Mouse (Mus musculus): ENCODE results near the gene Polr2a. TPM values are rescaled to one million over a fixed set of nuclear protein-coding genes. Genes with fewer than 3 reads are reported as not detected.
"Not testable (repeated sequence)": the region's sequence is repeated elsewhere in the genome, so short reads cannot be mapped to it uniquely, and the experiment has no call there.

Polr2a gene
- polyA plus RNA-seq, 1 experiment, result 35.3 TPM

GRCm38 (mm10) chr11:69707480-69707847 lies 51.0 kb downstream of the Polr2a start:
- no peak for TF ChIP-seq POLR2A (IDR thresholded peaks at IDR 0.05; ENCODE audit: borderline replicate concordance, insufficient read depth, low read length)
- no peak for TF ChIP-seq CTCF (IDR thresholded peaks at IDR 0.05; ENCODE audit: borderline replicate concordance, insufficient read depth, low read depth, low read length)
- Histone ChIP-seq H3K27me3 (ENCODE audit: control insufficient read depth, insufficient read depth, low read length) (no peaks in the 10 kb centered on the region), H3K27ac (ENCODE audit: insufficient read depth, low read length) (peak overlapping the region; percentile 3), H3K4me1 (ENCODE audit: control insufficient read depth, insufficient read depth, low read length) (peaks cover 34% of the 10 kb centered on the region), H3K4me3 (replicated peaks; ENCODE audit: insufficient read depth, low read depth, low read length) (no peak overlapping the region)
- no peak for DNase-seq
- 50% methylated on average over 4 of the region's 4 CpGs for WGBS

- peak; percentile 98 to 99 for DNase-seq
- peak overlapping the region; percentile 3 for H3K27ac ChIP-seq (ENCODE audit: insufficient read depth, low read length)
- TF ChIP-seq POLR2A (IDR thresholded peaks at IDR 0.05; ENCODE audit: borderline replicate concordance, insufficient read depth, low read length) (peak; percentile 26; the same call in 1 of the 2 replicates), CTCF (IDR thresholded peaks at IDR 0.05; ENCODE audit: borderline replicate concordance, insufficient read depth, low read depth, low read length) (no peak)
- peaks cover 34% of the 10 kb centered on the region for H3K4me1 ChIP-seq (ENCODE audit: control insufficient read depth, insufficient read depth, low read length)
- WGBS, result 4% methylated on average over 6 of the region's 6 CpGs
- no peaks in the 10 kb centered on the region for H3K27me3 ChIP-seq (ENCODE audit: control insufficient read depth, insufficient read depth, low read length)
- H3K4me3 ChIP-seq (replicated peaks; ENCODE audit: insufficient read depth, low read depth, low read length), result no peak overlapping the region
Measured at GRCm38 (mm10) chr11:69706775-69707479, 51.5 kb downstream of the Polr2a start.

- Histone ChIP-seq H3K4me1 (ENCODE audit: control insufficient read depth, insufficient read depth, low read length) (peaks cover 28% of the 10 kb centered on the region), H3K4me3 (replicated peaks; ENCODE audit: insufficient read depth, low read depth, low read length) (no peak overlapping the region), H3K27ac (ENCODE audit: insufficient read depth, low read length) (no peak overlapping the region), H3K27me3 (ENCODE audit: control insufficient read depth, insufficient read depth, low read length) (no peaks in the 10 kb centered on the region)
- WGBS, result 74% methylated on average over 2 of the region's 2 CpGs
- no peak for TF ChIP-seq POLR2A (IDR thresholded peaks at IDR 0.05; ENCODE audit: borderline replicate concordance, insufficient read depth, low read length)
- TF ChIP-seq CTCF (IDR thresholded peaks at IDR 0.05; ENCODE audit: borderline replicate concordance, insufficient read depth, low read depth, low read length), result no peak
- no peak for DNase-seq
Measured at GRCm38 (mm10) chr11:69704613-69705010, 53.8 kb downstream of the Polr2a start.

- 73% methylated on average over 8 of the region's 8 CpGs for WGBS
- Histone ChIP-seq H3K4me1 (ENCODE audit: control insufficient read depth, insufficient read depth, low read length) (peaks cover 22% of the 10 kb centered on the region), H3K4me3 (replicated peaks; ENCODE audit: insufficient read depth, low read depth, low read length) (no peak overlapping the region), H3K27ac (ENCODE audit: insufficient read depth, low read length) (no peak overlapping the region), H3K27me3 (ENCODE audit: control insufficient read depth, insufficient read depth, low read length) (no peaks in the 10 kb centered on the region)
- DNase-seq, result no peak
- TF ChIP-seq CTCF (IDR thresholded peaks at IDR 0.05; ENCODE audit: borderline replicate concordance, insufficient read depth, low read depth, low read length) (no peak), POLR2A (IDR thresholded peaks at IDR 0.05; ENCODE audit: borderline replicate concordance, insufficient read depth, low read length) (no peak)
Measured at GRCm38 (mm10) chr11:69703814-69704612, 54.4 kb downstream of the Polr2a start.

GRCm38 (mm10) chr11:69703381-69703780 lies 55.1 kb downstream of the Polr2a start:
- peaks cover 17% of the 10 kb centered on the region; the same call in 1 of the 2 replicates for H3K4me1 ChIP-seq (ENCODE audit: control insufficient read depth, insufficient read depth, low read length)
- H3K4me3 ChIP-seq (replicated peaks; ENCODE audit: insufficient read depth, low read depth, low read length); H3K27me3 ChIP-seq (ENCODE audit: control insufficient read depth, insufficient read depth, low read length); DNase-seq; H3K27ac ChIP-seq (ENCODE audit: insufficient read depth, low read length): not testable (repeated sequence)
- WGBS, result 86% methylated on average over 3 of the region's 3 CpGs

- H3K4me1 ChIP-seq (ENCODE audit: control insufficient read depth, insufficient read depth, low read length), result peaks cover 12% of the 10 kb centered on the region; the same call in 1 of the 2 replicates
- not testable (repeated sequence) for H3K27ac ChIP-seq (ENCODE audit: insufficient read depth, low read length); DNase-seq; H3K27me3 ChIP-seq (ENCODE audit: control insufficient read depth, insufficient read depth, low read length); H3K4me3 ChIP-seq (replicated peaks; ENCODE audit: insufficient read depth, low read depth, low read length)
- 95% methylated on average over 10 of the region's 10 CpGs for WGBS
Measured at GRCm38 (mm10) chr11:69702886-69703285, 55.6 kb downstream of the Polr2a start.

GRCm38 (mm10) chr11:69699595-69699994 lies 58.8 kb downstream of the Polr2a start:
- DNase-seq, result no peak
- Histone ChIP-seq H3K4me3 (replicated peaks; ENCODE audit: insufficient read depth, low read depth, low read length) (no peak overlapping the region), H3K27ac (ENCODE audit: insufficient read depth, low read length) (no peak overlapping the region), H3K4me1 (ENCODE audit: control insufficient read depth, insufficient read depth, low read length) (peaks cover 5% of the 10 kb centered on the region; the same call in 1 of the 2 replicates), H3K27me3 (ENCODE audit: control insufficient read depth, insufficient read depth, low read length) (no peaks in the 10 kb centered on the region)
- WGBS, result 77% methylated on average over 1 of the region's 1 CpGs
- TF ChIP-seq CTCF (IDR thresholded peaks at IDR 0.05; ENCODE audit: borderline replicate concordance, insufficient read depth, low read depth, low read length) (no peak), POLR2A (IDR thresholded peaks at IDR 0.05; ENCODE audit: borderline replicate concordance, insufficient read depth, low read length) (no peak)

- 71% methylated on average over 5 of the region's 5 CpGs for WGBS
- no peak for DNase-seq
- TF ChIP-seq POLR2A (IDR thresholded peaks at IDR 0.05; ENCODE audit: borderline replicate concordance, insufficient read depth, low read length) (no peak), CTCF (IDR thresholded peaks at IDR 0.05; ENCODE audit: borderline replicate concordance, insufficient read depth, low read depth, low read length) (peak; percentile 26; the same call in 1 of the 2 replicates)
- Histone ChIP-seq H3K4me3 (replicated peaks; ENCODE audit: insufficient read depth, low read depth, low read length) (no peak overlapping the region), H3K4me1 (ENCODE audit: control insufficient read depth, insufficient read depth, low read length) (peaks cover 5% of the 10 kb centered on the region; the same call in 1 of the 2 replicates), H3K27ac (ENCODE audit: insufficient read depth, low read length) (no peak overlapping the region), H3K27me3 (ENCODE audit: control insufficient read depth, insufficient read depth, low read length) (no peaks in the 10 kb centered on the region)
Measured at GRCm38 (mm10) chr11:69698574-69698973, 59.9 kb downstream of the Polr2a start.

Measured in cerebellum, adult 2 months (tissue).